Mouse (Mus musculus): ENCODE measurements around the gene Ank3.

Gene Ank3

DNA sequence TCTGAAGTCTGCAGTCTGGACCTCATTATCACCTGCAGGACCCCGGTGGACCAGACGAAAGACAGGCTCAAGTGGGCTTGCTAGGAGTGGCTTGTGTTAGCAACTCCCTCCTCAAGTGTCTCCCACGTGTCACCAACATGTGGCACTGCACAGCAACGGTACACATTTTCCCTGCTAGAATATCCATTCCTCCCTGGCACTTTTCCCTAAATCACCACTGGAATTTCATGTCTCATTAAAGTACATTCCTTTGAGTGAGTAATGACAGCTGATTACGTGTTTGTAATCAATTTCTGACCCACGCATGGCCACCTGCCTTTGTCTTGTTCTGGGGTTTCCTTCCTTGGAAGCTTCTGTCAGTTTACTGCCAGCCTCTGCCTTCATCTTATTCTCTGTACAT is 230.2 kb downstream of the Ank3 start:
- DNase-seq, result no peak

DNA sequence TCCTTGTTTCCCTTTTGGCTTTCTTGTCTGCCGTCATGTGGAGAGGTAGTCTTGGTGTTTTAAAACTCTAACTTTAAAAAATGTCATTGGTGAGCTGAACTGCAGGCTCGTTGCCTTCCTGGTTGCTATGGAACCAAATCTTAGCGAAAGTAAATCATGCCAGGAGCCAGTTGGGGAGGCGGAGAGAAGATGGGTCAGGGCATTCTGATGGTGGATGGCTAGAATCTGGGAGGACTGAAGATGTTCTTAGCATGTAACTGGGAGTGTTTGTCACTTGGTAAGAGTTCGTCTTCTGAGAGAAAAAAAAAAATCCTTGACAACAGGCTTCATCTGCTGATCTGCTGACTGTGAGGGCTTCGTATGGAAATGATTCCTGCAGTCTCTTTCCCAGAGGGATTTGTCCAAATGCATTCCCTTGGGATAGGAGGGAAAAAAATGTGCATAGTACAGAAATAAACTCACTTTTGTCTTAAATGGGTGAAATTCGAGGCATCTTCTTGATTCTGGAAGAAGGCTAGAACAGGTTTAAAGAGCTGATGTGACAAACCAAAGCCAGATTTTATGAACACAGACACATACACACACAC is 232.3 kb downstream of the Ank3 start:
- DNase-seq, result no peak

DNA sequence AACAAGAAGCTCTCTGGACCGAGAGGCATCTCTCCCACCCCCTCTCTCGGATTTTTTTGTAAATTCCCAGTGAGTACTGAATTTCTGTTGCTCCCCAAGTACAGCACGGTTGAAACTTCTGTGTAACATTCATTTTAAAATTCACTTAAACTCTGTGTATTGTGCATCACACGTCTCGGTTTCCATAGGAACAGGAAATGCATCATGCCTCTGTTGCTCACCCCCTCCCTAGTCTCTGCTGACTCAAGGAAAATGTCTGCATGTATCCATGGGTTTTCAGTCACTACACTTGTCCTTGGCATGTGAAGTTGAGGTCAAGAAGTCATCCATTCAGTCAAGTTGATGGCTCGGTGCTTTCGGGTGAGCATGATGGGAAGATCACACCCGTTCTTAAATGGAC is 234.3 kb downstream of the Ank3 start:
- peak in 1 of 2 experiments; percentile 0 for DNase-seq

DNA sequence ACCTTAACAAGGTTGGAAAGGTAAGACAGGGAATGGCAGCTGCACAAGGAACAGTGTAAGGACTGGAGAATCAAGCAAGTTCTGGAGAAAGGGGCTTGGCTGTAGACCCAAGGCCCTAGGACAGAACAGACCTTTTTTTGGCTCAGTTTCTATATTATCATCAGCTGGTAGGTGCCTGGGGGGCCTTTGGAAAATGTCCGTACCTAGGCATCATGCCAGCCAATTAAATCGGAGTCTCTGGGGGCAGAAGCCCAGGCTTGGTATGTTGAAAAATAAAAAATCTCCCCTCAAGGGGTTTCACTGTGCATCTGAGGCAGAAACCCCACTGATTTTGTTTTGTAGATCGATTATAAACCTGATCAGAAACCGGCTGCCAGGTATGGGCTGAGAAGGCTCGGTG is 236.3 kb downstream of the Ank3 start:
- DNase-seq, result no peak

DNA sequence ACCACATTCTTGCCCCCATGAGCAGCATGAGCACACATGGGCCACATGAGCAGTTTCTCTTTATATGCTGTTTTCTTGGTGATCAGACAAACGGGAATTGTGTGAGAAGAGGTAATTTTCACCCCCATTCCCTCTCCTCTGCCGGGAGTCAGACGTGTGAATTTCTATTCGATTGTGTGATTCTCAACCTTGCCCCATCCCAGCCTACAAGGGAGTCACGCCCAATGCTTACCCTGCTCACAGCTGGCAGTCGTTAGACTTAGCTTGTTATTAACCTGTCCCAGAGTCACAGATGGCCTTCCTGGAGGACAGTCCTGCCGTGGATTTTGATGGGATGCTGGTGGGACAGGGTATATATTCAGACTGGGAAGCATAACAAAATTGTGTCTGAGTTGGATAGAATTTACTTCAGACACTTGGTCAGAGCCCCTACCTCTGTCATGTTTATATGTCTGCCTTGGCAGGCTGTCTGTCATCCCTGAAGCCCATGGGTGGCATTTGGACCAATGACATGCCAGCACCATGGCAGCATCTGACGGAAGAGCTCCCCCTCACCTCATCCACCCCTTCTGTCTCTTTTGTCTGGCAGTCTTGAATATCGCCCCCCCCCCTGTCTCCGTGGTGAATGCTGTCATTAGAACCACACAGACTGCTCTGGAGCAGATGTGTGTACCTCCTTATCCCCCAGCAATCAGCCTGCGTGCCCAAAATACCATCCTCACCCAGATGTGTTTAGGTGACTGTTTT is 237.5 kb downstream of the Ank3 start:
- DNase-seq, result no peak

DNA sequence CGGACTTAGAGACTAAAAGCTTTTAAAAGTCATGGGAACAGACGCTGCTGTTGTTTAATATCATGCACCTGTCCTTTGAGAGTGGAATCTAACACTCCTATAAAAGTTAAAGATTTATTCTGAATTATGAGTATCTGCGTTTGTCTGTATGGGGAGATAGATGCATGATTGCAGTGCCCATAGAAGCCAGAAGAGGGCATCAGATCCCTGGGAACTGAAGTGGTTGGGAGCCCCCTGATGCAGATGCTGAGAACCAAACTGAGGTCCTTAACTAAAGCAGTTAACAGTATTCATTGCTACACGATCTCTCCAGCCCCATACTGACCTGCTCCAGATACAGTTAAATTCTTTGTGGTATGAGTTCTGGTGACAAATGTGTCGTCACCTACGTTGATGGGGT is 240.6 kb downstream of the Ank3 start:
- no peak for DNase-seq

DNA sequence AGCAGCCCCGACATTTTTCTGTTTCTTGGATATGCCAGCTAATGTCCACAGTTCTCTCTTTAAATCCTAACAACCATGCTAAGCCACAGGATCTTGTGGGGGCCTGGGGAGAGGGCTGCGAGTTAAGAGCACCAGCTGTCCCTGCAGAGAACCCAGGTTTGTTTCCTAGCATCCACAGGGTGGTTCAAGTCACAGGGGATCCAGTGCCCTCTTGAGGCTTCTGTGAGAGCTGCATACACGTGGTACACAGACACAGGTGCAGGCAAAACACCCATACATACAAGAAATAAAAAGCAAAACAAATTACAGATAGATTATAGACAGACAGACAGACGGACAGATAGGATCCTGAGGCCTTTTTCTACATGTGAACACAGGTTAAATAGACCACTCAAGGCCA is 242.0 kb downstream of the Ank3 start:
- no peak for DNase-seq

DNA sequence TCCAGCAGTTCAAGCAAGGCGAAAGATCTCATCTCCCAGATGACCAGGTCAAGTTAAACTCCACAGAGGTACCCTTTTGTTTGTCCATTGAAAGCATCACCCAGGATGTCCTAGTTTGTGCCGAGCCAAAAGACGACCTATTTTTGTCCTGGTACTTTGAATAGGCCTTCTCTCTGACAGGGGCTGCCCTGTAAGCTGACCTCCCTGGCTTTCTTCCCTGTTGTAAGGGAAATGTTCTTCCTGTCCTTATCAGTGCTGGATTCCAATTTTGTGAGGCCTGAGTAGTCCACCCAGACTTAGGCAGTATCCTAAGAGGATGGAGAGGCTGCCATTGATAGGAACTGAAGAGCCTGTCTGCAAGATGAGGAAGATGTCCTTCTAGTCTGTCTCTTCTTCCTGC is 244.9 kb downstream of the Ank3 start:
- DNase-seq, result peak; percentile 22 to 27

DNA sequence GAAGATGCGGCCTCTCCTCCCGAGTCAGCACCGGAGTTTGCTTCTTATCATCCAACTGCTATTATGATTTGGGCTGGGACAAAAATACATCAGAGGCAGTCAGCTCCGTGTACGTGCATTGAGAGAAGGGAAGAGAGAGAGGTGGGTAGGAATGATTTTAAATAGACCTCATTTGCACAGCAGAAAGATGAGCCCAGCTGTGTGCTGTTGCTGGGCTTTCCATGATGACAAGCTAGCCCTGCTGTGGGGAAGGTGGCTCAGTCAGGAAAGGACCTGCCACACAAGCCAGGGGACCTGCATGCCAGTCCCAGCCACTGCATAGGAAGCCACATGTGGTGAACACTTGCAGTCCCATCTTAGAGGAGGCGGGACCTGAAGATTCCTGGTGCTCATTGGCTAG is 245.4 kb downstream of the Ank3 start:
- DNase-seq, result no peak

DNA sequence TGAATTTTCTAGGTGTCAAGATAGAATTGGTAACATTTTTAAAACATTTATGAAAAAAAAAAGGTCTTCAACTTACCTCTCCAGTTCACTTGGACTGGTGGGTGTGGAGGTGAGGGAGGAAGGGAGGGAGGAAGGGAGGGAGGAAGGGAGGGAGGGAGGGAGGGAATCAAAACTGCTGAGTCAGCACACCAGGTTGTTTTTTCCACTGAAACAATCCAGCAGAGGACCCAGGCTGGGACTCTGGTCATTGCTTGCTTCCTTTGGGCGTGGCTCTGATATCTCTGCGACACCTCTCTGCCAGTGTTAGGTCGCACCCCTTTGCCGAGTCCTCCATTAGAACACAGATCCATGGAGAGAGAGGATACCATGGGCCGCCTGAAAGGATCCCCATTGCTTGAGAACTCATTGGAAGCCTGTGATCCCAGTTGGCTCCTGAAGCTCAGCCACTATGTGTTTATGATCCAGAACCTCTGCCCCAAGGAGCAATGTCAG is 246.8 kb downstream of the Ank3 start:
- DNase-seq, result no peak

DNA sequence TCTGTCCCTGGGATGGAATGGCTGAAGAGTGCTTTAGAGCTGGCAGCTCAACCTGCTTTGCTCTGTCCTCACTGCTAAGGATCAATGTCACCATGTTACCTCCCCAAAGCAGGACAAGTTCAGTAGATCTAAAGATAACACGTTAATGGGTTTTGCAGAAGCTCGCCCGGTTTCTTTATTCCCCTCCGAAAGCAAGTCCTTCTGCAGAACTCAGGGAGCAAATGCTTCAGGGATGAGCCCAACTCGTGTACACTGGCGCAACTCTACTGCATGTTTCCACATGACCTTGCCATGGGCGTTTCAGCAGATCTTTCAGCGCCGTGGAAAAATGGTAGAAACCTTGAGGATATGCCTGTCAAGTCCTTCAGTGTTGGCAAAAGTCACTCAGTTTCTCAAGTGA is 247.4 kb downstream of the Ank3 start:
- no peak for DNase-seq

DNA sequence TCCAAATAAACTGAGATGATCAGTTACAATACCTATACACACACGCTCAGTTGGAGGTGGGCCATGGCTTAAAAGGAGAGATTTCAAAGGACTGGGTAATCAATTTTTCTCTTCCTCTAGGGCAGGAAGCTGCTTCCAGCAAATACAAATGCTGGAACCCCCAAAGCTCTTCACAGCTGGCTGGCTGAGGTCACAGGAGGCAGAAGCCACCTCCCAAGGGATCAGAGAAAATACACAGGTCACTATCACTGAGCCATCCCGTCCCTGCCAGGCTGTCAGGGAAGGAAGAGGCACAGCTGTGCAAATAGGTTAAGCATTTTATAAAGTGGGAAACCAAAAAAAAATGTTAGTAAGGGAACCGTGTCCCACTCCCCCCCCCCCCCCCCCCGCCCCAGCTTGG is 251.5 kb downstream of the Ank3 start:
- peak; percentile 19 to 29 for DNase-seq

DNA sequence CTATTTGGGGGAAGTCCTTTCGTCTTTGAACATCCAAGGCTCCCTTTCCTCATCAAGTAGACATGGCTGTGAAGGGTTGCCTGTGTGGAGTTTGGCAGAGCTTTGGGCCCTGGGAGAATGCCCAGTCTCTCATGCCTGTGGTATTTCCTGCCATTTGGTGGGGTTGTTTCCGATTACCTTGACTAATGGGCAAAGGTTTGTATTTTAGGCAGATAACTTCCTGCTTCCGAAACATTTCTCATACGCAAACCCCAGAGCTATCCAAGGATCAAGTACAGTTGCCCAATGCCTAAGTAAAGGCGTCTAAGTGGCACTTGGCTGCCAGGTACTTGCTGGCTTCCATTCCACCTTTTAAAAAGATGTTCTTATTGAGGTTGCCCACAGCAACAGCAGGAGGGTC is 254.1 kb downstream of the Ank3 start:
- peak; percentile 50 to 62 for DNase-seq

DNA sequence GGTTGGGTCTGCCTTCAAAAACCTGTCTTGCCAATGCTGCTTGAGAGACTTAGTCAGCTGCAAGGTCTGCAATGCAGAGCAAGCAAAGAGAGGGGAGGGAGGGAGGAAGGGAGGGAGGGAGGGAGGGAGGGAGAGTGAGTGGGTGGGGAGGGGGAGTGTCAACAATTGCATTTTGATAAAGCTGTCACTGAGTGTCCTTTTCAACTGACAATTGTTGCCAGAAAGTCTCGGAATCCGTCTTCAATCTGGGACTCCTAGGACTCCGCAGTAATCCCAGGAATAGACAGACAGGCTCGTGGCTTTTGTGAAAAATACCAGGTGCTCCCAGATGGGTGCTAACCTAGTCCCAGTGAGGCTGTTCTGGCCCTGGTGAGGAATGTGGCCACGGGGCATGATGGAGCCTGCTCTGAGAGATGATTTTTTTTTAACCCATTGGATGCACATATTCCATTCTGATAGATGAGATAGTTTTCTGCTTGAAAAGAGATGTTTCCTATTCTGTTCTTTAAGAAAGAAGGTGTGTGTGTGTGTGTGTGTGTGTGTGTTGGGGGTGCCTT is 254.6 kb downstream of the Ank3 start:
- no peak for DNase-seq

DNA sequence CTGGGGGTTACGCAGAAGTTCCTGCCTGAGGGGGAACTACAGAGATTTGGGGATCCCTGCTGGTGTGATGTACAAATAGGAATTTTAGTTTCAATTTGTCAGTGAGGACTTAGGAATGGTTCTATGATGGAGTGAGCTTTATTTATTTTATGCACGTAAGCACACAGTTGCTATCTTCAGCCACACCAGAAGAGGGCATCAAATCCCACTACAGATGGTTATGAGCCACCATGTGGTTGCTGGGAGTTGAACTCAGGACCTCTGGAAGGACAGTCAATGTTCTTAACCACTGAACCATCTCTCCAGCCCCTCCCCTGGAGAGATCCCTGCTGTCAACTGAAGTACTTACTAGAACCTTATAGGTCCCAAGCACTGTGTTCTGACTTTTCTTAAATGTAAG is 255.6 kb downstream of the Ank3 start:
- no peak for DNase-seq

DNA sequence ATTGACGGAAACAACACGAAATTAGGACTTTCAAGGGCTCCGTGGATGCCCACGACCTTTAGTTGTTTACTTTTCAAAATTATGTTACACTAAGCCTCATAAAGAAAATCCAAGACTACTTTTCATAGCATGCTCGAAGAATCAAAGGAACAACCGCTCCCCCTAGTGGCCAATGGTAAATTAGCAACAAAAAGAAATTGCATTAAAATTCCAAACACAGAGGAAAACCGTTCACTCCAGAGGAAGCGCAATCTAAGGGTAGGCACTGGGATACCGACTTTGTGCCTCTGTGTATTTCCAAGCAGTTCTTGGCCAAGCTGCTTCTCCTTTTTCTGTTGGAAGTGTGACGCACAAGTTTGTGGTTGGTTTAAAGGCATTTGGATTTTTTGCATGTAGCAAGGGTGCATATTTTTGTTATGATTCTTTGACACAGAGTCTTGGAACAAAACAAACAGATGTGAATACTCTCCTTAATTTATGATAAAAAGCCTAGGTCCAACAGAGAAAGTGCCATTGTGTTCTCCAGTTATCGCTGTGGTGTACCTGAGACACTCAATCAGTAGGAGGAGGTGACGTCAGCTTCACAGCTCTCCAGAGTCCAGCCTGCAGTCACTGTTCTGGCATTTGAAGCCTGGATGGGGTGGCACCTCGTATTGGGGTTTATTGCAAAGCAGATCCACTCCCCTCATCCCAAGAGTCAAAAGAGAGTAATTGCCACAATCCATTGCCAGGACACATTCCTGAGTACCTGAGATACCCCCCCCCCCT is 256.5 kb downstream of the Ank3 start:
- peak; percentile 40 to 54 for DNase-seq

DNA sequence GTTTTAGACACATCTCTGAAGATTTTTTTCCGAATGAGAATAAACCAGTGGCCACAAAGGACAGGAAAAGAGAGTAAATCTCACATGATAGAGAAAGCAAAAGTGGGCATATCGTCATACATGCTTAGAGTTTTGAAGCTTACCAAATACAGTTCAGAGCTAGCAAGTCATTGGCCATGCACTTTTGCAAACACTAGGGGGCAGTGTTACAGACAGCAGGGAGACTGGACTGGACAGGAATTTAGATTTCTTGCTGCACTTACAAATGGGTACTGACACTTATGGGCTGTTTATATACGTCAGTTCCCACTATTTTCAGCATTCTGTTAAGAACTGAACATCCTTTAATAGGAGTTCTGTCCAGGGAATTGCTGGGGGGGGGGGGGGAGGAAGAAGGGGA is 257.7 kb downstream of the Ank3 start:
- peak; percentile 71 to 78 for DNase-seq

DNA sequence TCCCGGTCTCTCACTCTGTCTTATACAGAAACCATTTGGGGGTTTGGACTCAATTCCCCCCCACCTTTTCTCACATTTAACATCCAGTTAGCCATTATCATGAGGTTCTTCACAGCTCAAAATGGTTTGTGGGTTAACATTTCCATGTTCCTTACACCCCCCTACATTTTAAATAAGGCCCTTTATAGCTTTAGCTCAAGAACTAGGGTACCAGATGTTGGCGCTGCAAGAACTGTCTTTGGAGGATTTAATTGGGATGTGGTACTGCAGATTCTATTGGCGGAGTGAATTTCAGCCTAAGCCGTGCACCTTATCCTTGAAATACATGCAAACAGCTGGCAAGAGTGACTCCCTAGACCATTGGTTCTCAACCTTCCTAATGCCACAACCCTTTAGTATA is 261.2 kb downstream of the Ank3 start:
- no peak for DNase-seq

DNA sequence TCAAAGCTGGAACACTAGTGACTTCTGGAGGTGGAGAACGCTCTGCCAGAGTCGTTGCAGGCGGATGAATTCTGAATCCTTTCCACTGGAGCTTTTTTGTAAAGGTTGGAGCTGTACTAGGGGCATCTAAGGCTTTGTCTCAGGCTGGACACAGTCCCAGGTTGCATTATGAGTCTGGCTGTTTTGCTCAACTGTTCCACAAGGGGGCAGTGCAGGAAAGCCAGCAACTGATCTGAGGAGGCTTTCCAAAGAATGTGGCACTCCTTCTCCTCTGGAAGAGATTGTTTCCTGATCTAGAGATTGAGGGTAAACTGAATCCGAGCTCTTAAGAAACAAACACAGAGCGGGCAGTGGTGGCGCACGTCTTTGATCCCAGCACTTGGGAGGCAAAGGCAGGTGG is 263.8 kb downstream of the Ank3 start:
- DNase-seq, result peak; percentile 85 to 89

DNA sequence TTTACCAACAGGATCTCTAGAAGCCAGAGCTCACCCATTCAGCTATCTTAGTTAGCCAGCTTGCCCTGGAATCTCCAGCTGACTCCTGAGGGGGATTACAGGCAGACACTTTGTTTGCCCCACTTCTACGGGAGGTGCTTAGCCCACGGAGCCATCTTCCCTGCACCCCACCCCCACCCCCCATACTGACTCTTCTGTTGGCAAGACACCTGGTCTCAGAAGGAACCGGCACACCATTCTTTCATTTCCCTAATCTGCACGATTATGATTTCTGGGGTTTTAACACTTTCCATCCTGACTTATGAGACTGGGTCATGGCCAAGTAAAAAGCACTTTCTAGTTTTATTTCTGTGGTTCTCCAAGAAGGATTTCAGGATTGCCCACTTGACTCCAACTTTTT is 268.9 kb downstream of the Ank3 start:
- DNase-seq, result no peak

DNA sequence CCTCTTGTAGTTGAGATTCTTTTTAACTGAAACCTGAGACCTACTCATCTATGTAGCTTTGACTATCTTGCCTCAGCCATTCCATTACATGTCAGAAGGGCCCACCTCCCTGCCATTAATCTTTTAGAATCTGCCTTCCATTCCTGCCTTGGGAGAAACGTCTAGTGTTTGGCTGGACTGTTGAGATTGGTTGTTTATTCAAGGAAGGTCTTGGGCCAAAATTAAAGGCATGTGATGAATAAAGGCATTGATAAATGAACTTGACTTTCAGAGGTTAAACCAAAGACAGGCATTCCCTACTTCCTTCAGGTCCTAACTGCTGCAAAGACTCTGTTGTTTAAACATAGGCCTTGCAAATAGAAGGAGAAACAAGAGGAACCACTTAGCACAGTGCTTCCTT is 271.9 kb downstream of the Ank3 start:
- DNase-seq, result no peak

DNA sequence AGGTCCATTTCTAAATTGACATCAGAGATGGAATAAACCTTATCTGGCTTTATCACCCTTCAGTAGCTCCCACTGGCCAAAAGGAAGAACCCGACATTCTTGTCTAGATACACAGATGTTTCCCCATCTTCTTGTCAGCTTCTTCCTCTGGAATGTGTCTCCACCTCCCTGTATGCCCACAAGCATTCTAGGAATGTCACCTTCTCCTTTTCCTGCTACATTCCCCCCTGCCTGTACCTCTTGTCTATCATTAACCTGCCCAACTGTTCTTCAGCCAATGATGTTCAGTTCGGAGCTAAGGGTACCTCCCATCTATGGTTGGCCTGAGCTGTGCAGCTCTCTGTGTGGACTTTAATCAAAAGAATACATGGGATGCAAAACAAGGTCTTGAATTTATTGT is 272.4 kb downstream of the Ank3 start:
- no peak for DNase-seq

DNA sequence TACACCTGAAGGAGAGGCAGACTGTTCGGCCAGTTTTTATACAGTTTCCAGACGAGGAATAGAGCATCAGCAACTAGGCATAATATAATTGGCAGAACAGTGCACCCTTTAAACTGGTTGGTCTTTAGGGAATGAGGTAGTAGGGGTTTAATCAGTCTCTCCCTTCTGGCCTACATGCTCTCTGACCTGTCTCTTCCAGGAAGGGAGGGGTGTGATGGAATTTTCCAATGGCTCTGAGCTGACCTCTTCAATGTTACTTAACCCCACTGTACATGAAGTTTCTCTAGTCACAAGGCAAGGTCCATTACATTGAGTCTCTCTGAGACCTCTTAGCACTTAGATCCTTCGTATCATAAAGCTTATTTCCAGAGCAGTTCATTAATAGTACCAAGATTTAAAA is 272.9 kb downstream of the Ank3 start:
- DNase-seq, result no peak

DNA sequence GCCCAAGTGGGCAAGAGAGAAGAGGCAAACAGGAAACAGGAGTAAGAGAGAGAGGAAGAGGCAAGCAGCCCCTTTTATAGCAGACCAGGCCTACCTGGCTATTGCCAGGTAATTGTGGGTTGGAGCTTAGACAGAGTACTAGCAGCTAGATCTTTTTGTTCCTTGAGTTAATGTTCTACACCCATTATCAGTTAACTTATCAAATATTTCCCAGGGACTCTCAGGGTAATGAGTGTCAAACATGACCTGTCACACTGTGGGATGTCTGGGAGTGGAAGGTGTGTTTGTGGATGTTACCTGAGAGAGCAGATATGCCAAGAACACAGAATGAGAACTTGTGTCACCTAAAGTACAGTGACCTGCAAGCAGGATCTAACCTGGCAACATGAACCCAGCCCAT is 274.0 kb downstream of the Ank3 start:
- DNase-seq, result no peak

Data from kidney, postnatal 4 days (tissue).